Mouse (Mus musculus): ENCODE results near the gene Gmps.
A peak's percentile ranks its signal among the peaks of the same experiment; 100 is the strongest.

Gmps gene

DNA sequence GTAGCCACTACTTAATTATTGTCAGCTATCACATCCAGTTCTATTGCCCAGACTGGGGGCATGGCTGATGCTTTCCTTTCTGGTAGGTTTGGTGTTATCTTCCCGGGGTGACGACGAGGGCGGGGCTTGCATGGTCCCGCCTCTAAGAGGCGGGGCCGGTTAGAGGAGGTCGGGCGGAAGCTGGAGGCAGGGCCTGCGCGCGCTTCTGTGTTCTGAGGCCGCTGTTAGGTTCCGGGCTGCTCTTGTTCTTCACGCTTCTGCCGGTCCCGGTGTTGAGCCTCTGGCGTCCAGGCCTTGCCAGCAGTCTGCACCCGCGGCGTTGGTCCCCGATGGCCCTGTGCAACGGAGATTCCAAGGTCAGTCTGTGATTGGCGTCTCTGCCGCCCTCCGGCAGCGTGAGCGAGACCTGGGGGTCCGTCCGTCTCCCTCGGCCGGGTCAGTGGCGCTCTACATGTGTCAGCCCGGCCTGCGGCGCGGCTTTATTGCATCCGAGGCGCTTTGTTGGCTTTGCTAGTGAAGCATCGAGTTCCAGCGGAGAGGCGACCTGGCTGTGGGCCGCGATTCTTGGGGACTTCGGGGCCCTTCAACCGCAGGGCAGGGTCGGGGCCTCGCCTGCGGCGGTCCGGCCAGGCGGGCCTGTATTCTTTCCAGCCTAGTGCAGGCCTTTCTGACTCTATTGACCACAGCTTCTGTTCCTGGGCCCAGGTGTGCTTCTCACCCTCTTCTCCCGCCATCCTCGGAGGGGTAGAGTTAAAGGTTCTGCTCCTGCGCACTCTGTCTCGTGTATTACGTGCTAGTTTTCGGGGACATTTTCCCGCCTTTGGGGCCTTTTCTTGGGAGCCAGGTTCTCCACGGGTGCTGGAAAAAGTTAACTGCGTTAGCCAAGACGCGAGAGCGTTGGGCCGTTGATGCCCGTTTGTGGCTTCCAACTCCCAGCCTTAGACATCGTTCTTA lies at the start of gene Gmps:
Gene Gmps, plus strand, starts transcription at position 152 of the 954 bp plus-strand sequence.
- DNase-seq, result peak; percentile 94 to 96

DNA sequence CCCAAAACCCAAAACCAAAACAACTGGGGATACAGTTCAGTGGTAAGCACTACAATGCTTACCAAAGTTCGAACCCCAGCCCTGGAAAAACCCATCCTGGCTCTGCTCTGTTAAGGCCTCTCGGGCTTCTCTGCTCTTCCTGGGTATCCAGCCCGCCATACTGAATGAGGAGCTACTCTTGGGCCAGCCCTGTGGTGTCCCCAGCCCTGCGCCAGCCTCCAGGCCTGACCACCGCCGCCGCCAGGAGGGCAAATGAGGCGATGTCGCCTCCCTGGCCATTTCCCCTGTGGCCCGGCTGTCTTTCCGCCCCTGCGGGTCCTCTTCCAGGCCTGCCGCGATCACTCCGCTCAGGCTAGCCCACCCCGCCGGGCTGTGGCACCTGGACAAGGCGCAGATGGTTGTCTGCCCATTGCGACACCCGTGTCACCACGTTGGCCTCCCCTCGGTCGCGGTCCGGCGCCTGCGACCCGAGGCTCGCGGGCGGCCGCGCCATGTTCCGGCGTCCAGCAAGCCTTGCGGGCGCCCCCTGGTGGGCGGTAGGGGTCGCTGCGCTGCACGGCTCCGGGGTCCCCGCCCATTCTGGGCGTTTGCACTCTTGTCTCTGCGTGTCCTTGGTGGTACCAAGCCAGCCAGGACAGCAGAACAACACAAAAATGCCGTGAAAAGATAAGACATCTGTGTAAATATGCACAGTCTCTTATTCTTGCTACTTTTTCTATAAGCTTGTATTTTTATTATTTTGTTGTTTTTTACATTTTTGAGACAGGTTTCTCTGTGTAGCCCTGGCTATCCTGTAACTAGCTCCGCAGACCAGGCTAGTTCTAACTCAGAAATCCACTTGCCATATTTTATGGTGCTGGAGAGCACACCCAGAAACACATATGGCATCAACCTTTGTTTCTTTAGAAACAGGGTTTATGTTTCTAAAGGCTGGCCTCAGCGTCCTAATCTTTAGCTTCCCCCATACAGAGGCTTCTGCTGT lies 46.7 kb upstream of the Gmps start, which contains the start of gene E130311K13Rik:
Gene E130311K13Rik, minus strand, starts transcription at position 595 of the 982 bp plus-strand sequence.
- DNase-seq, result peak; percentile 96 to 97

DNA sequence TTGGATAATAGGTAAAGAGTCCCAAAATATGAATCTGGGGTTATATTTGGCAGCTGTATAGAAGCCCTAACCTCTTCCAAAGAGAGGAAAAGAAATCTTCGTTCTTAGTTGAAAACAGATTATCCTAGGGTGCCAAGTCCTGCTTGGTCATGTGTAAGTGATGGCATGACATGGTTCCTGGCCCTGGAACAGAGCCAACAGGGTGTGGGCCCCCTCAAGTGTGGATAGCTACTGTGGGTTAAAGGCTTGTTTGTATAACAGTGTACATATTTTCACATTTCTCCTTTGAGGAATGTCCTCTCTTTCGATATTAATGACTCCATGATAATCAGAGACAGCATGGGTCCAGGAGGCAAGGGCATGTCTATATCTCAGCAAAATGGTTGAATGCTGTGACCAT lies 37.0 kb upstream of the Gmps start:
- DNase-seq, result peak in 1 of 2 experiments; percentile 14

DNA sequence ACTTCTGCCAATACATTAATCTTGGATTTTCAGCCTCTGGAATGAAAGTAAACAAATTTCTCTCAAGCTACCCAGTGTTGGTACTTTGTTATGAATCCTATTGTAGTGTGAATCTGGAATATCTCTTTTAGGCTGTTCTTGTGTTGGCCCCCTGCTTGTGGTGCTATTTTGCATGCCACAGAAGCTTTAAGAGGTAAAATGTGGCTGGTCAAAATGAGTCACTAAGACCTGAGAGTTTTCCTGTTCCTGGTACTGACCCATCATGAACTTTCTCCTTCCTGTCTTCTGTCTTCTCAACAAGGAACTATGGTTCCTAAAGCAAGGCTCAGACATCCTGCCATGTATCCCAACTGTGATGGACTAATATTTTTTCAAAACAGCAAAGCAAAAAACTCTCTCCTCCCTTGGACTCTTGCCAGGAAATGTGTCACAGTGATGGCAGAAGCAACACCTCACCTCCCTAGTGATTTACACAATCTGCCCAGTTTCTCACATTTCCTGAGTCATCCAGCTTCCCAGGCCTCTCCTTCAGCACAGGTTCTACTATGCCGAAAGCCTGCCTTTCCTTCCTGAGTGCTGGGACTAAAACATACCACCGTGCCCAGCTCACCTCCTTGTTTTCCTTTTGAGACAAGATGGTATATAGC lies 34.6 kb upstream of the Gmps start:
- peak; percentile 35 to 53 for DNase-seq

DNA sequence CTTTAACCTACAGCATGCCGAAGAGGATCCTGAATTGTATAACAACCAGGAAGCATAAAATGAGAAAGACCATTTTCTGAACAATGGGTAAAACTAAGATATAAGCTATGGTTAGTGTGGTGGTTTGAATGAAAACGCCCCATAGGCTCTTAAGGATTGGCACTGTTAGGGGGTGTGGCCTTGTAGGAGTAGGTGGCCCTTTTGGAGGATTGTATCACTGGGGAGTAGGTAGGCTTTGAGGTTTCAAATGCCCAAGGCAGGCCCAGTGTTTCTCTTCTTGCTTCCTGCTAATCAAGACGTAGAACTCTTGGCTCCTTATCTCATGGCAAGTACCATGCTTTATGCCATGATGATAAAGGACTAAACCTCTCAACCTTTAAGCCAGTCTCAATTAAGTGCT lies 26.1 kb upstream of the Gmps start:
- DNase-seq, result no peak

DNA sequence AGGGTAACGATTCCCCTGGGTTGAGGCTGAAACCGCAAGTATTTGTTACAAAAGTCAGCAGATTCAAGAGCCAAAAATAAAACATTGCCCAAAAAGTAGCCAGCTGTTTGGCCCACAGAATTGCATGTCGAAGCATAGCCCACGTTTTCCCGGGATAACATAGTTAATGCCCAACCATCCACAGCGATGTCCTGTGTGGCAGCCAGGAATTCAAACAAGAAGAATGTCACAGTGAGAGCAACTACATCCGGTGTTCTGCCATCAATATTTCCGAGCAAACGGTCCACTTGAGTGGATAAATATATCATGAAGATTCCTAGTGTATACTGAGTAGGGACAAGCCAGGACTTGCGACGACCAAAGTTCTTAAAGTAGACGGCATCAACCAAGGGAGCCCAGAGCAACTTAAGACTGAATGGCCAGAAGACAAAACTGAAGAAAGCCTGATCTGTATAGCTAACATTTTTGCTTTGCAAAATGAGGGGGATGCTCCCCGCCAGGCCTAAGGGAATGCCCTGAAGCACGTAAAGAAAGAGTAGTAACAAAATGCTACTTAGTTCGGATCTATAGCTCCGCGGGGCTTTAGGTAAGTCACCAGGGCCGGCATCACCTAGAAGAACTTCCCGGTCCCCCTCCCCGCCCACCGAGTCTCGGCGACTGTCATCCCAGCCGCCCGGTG lies 12.3 kb upstream of the Gmps start:
- DNase-seq, result peak in 1 of 2 experiments; percentile 13

DNA sequence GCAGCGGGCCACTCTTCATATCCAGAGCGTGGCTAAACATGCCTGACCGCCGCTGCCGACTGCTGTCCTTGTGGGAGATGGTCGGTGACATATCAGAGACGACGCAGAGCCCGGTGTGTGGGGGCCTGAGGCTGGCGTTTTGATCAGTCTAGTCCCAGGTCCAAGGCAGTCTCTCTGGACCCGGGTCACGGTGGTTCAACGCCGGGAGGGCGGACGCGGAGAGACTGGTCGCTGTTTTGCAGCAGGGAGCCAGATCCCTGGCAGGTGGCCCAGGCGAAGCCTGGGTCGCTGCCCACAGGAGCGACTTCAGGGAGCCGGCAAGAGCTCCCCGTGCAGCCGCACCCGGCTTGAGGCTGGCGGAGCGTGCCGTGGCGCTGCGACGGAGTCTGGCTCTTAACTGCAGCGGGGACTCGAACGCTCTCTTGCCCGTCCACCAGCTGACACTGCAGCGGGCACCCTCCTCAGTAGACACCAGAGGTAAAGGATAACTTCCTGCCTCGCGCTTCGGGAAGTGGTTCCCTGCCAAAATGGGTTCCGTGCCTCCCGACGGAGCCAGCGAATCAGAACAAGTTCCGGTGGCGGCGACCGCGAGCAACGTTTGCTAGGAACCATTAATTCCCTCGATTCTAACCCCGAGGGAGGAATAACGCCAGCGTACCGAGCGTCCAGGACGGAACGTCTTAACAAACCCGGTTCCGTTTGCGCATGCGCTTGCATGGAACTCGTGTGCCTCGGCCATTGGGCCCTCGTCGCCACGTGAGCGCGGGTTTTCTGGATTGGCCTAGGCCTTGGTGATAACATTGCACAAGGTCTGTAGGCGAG lies 11.6 kb upstream of the Gmps start, which contains the start of gene Slc33a1:
Gene Slc33a1, minus strand, starts transcription at position 669 of the 822 bp plus-strand sequence.
- peak; percentile 100 for DNase-seq

DNA sequence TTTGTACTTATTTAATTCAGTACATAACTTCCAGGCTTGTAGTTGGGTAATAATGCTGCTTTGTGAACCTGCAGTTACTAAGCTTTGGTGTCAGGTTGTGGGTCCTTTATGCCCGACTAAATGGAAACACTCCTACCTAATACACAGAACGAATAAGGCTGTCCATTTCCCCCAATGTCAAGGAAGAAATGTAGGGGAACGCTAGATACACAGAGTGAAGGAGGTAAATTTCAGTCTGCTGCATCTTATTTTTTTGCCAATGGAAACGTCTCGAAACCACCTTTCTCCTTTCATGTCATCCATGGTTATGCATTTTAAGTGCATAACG lies 11.0 kb upstream of the Gmps start:
- DNase-seq, result no peak

DNA sequence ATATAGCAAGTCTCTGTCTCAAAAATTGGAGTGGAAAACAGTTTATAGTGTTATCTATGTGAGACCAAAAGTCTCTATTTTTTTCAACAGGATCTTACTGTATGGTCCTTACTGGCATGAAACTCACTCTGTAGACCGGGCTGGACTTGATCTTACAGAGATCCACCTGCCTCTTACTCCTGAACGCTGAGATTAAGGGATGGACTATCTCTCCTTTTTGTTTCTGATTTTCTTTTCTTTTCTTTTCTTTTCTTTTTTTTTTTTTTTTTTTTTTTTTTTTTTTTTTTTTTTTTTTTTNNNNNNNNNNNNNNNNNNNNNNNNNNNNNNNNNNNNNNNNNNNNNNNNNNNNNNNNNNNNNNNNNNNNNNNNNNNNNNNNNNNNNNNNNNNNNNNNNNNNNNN lies 10.0 kb upstream of the Gmps start:
- DNase-seq, result no peak

DNA sequence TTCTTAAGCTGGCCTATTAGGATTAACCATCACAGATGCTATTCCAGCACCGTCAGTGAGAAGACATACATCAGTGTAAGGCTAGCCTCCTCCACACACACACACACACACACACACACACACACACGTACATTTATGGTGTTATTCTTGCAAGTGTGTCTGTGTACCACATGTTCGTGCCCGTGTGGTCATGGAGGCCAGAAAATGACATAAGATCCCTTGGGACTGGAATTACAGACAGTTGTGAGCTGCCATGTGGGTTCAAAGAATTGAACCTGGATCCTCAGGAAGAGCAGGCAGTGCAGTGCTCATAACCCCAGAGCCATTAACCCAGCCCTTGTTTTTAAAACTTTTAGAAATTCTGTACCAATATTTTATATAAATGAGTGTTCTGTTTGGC lies 2.0 kb downstream of the Gmps start:
- DNase-seq, result no peak

DNA sequence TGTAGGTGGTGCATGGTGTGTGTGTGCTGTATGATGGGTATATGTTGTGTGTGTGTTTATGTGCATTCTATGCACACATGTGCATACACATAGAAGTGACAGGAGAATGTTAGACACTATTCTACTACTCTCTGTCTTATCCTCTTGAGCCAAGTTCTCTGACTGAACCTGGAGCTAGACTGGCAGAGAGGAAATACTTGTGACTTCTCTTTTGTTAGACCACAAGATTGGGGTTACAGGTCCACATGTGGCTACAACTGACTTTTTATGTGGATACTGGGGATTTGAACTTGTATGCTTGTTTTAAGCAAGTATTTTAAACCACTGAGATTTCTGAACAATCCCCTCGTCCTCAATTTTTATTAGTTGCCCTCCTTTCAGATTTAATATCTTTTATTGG lies 10.8 kb downstream of the Gmps start:
- no peak for DNase-seq

DNA sequence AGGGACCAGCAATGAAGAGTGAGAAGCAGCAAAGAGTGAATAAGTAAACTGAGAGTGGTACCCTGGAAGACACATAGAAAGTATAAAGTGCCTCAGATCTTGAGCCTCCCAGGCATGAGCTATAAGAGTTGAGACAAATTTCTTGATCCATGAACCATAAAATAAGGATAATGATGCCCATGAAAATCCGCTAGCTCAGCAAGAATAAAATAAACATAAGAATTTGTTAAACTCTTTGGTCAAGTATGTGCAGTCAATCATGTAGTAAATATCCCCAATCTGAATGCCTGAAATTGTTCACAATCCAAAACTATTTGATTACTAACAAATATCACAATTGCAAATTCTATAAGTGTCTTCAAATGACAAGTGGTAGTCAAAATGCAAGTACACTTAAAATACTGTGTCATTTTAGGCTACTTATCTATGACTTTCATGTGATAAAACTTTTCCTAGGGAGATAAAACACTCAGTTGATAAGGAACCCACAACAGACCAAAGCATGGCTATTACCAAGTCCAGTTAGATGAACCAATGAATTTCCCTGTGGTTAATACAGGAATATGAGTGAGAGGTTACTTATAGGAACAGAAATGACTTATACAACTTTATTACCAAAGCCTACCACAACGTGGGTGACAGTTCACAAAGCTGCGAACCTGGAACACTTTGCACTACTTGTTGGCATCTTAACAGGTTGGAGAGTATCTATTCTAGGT lies 13.0 kb downstream of the Gmps start:
- DNase-seq, result no peak

DNA sequence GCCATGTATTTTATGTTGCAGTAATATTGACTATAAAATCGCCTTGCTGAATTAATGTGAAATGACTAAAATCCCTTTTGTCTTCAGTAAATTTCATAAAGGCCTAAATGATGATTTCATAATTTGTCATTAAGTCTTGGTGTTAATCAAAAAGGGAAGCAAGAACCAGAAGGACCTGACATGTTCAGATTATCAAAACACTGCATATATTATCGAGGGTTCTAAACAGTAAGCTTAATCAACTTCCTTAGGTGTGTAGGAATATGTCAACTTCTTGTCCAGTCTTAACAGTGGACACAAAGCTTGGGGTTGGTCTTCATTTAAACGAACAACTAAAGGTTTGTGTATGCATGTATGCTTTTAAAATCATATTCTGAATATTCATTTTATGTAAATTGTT lies 45.5 kb downstream of the Gmps start:
- no peak for DNase-seq

DNA sequence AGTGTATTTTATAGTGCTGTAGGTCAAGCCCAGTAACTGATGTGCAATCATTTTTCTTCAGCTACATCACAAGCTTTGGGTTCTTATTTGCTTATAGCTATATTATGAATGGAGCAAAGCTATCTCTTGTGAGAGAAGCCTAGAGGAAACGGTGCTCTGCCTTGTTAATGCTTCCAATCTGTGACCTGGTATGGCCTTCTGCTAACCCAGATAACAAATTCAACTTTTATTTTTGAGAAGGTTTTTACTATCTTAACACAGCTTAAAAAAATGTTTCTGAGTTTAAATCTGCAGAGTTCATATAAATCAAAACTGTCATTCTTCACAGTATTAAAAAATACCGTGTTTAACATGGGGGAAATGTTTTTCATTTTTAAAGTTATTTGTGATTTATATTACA lies 46.0 kb downstream of the Gmps start:
- DNase-seq, result no peak

DNA sequence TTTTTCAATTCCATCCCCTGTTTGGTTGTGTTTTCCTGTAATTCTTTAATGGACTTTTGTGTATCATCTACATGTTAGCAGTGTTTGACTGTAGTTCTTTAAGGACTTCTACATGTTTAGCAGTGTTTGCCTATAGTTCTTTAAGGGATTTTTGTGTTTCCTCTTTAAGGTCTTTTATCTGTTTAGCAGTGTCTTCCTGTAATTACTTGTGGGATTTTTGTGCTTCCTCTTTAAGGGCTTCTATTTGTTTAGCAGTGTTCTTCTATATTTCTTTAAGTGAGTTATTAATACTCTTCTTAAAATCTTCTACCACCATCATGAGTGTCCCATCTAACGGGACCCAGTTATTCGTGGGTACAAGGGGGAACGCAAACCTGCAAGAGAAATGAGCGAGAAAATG lies 53.9 kb downstream of the Gmps start:
- DNase-seq, result no peak

DNA sequence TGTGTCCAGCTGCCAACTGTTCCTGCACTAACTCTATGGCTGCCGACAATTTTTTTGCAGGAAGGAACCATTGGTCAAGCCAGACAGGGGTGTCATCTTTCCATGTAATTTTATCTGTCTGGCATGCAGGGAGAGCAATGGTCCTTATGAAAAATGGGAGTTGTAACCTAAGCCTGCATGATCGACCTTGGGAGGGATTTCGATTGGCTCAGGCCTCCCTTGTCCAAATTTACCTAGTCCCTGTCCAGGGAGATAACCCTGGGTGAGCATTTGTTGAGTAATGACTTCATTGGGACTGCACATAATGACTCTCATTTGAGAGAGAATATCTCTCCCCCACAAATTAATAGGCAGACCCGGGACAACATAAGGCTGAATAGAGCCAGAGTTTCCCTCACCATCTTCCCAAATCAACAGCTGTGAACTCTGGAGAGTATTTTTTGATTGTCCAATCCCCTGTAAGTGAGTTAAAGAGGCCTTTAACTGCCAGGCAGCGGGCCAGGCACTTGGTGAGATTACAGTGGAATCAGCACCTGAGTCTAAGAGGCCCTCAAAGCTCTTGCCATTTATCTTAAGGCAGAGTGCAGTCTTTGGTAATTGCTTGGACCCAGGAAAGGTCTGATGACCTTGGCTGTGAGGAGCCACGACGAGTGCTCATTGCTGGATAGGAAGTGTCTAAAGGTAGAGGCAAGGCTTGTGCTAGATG lies 62.4 kb downstream of the Gmps start:
- peak; percentile 22 to 26 for DNase-seq

DNA sequence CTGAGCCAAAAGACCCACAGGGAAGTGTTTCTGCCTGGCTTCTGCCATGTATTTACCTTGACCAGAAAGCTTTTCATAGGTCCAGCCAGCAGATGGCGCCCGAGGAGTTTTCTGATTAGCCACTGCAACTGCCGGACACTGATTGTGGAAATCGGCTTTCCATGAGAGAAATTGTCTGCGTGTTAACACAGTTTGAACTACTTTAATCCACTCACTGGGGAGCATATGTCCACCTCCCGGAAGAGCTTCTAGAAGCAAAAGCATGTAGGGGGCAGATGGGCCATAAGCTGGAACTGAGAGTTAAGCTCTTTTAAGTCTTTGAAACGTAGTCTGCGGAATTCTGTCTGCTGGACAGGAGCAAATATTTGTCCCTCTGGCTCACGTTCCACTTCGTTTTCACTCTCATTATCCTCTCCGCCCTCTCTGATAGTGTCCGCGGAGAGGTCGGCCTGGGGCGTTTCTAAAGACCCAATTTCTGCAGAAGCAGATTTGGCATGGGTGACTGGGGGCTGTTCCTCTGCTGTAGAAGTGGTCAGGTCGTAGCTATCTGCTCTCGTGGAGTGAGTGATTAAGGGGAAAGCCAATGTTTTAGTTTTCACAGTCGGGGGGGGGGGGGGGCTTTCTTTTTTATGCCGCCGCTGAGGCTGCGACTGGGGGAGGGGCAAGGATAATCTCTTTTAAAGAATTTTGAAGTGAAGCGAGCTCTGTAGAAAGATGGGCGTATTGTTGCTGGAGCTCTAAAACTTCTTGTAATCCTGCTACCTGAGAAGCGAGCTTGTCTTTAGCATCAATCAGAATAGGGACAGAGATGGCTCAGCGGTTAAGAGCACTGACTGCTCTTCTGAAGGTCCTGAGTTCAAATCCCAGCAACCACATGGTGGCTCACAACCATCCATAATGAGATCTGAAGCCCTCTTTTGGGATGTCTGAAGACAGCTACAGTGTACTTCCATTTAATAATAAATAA lies 64.2 kb downstream of the Gmps start:
- DNase-seq, result peak; percentile 96 to 97

Measured in cerebellum, postnatal 10 days (tissue).